Comparison of ENCODE assay signal across 8 mouse cellular contexts in genomic region chr11:79993356-79994270, GRCm38 (mm10). TPM values are rescaled to one million over a fixed set of nuclear protein-coding genes. Genes with fewer than 3 reads are reported as not detected.
DNase-seq lines count a peak whose midpoint lies in the region; ATAC-seq and TF ChIP-seq lines count a peak whose summit lies in the region.

No protein-coding gene starts in this region.

- peaks cover 8% of the 10 kb centered on the region for H3K36me3 ChIP-seq in heart, embryonic 12.5 days
- peaks cover 7% of the 10 kb centered on the region for H3K36me3 ChIP-seq in liver, adult 2 months (ENCODE audit: control insufficient read depth, insufficient read depth, low read length)
- 0 out of 2 replicates have a peak, but pooled peaks cover 5% of the 10 kb centered on the region for H3K36me3 ChIP-seq in neural tube, embryonic 14.5 days (ENCODE audit: control insufficient read depth, insufficient read depth, low read length)

- H3K9ac ChIP-seq in heart, embryonic 12.5 days, result peak overlapping the region; percentile 91
- H3K9ac ChIP-seq in liver, adult 2 months (ENCODE audit: low read depth, low read length), result peak overlapping the region; percentile 93
- peak overlapping the region; percentile 78 for H3K9ac ChIP-seq in neural tube, embryonic 14.5 days (replicated peaks; ENCODE audit: low read depth, low read length)

- peaks cover 8% of the 10 kb centered on the region; the same call in 1 of the 2 replicates for H3K79me2 ChIP-seq in liver, adult 2 months (ENCODE audit: control insufficient read depth, insufficient read depth, low read length)

- H3K4me3 ChIP-seq in heart, embryonic 12.5 days, result peak overlapping the region; percentile 83
- H3K4me3 ChIP-seq in liver, adult 2 months (ENCODE audit: insufficient read depth, low read depth, low read length), result peak overlapping the region; percentile 94
- peak overlapping the region; percentile 91 for H3K4me3 ChIP-seq in neural tube, embryonic 14.5 days (ENCODE audit: low read depth, low read length)

- under 1% methylated on average over 74 of the region's 74 CpGs for WGBS in heart, embryonic 12.5 days
- WGBS in liver, adult 2 months, result 1% methylated on average over 70 of the region's 74 CpGs
- under 1% methylated on average over 48 of the region's 74 CpGs for WGBS in neural tube, embryonic 14.5 days

- H3K4me1 ChIP-seq in heart, embryonic 12.5 days (replicated peaks), result 0 out of 2 replicates have a peak, but pooled peaks cover 2% of the 10 kb centered on the region
- H3K4me1 ChIP-seq in liver, adult 2 months (ENCODE audit: control insufficient read depth, insufficient read depth, low read length), result no peaks in the 10 kb centered on the region; the same call in 1 of the 2 replicates
- 0 out of 2 replicates have a peak, but pooled peaks cover 3% of the 10 kb centered on the region for H3K4me1 ChIP-seq in neural tube, embryonic 14.5 days (ENCODE audit: control insufficient read depth, insufficient read depth, low read length)

- no peak for TF ChIP-seq CTCF in liver, adult 2 months (IDR thresholded peaks at IDR 0.05; ENCODE audit: low read depth, low read length)

- peak overlapping the region; percentile 100 for H3K27ac ChIP-seq in heart, embryonic 12.5 days (ENCODE audit: poor library complexity, severe bottlenecking)
- no peak overlapping the region for H3K27ac ChIP-seq in liver, adult 2 months (replicated peaks; ENCODE audit: insufficient read depth, low read depth, low read length)
- peak overlapping the region; percentile 95 for H3K27ac ChIP-seq in neural tube, embryonic 14.5 days (ENCODE audit: low read depth, low read length)

- H3K27me3 ChIP-seq in heart, embryonic 12.5 days (replicated peaks), result no peaks in the 10 kb centered on the region
- H3K27me3 ChIP-seq in liver, adult 2 months (ENCODE audit: control insufficient read depth, insufficient read depth, low read length), result no peaks in the 10 kb centered on the region
- H3K27me3 ChIP-seq in neural tube, embryonic 14.5 days (ENCODE audit: control insufficient read depth, insufficient read depth, low read length), result no peaks in the 10 kb centered on the region

- ATAC-seq in frontal cortex, adult (ENCODE audit: low TSS enrichment), result peak; percentile 21; the same call in 1 of the 2 replicates
- ATAC-seq in heart, embryonic 12.5 days (ENCODE audit: insufficient number of reproducible peaks, low FRiP score), result peak; percentile 7; the same call in 1 of the 2 replicates
- peak; percentile 38 for ATAC-seq in neural tube, embryonic 14.5 days (ENCODE audit: low read depth)

- TF ChIP-seq POLR2A in liver, adult 2 months (IDR thresholded peaks at IDR 0.05; ENCODE audit: extremely low read depth, insufficient read depth, low read length), result no peak

- no peak for DNase-seq in frontal cortex, adult 2 months (ENCODE audit: extremely low spot score in 1 of 2, low spot score in 1 of 2)
- peak; percentile 5 for DNase-seq in urinary bladder, postnatal 25 days (ENCODE audit: low spot score)
- DNase-seq in urinary bladder, adult 2 months (ENCODE audit: low spot score), result no peak
- DNase-seq in liver, adult 2 months (ENCODE audit: extremely low read depth, low read depth, low spot score), result peak; percentile 28
- DNase-seq in spleen, adult 18-20 months, result no peak

- H3K9me3 ChIP-seq in heart, embryonic 12.5 days (replicated peaks), result no peaks in the 10 kb centered on the region
- no peaks in the 10 kb centered on the region for H3K9me3 ChIP-seq in neural tube, embryonic 14.5 days (ENCODE audit: control insufficient read depth, low read length)

- peak overlapping the region; percentile 64 for H3K4me2 ChIP-seq in heart, embryonic 12.5 days
- peak overlapping the region; percentile 83 for H3K4me2 ChIP-seq in neural tube, embryonic 14.5 days (ENCODE audit: low read depth, low read length)

RNA-seq across cellular contexts. Expression of gene Suz12, which starts 0.7 kb away (rescaled TPM):
- 20.9 and 23.2 TPM in 2 replicates for polyA plus RNA-seq in frontal cortex, adult 2 months (2012; rRNA removed)
- polyA plus RNA-seq in urinary bladder, adult 2 months (2012; rRNA removed), result 18.9 and 19.6 TPM in 2 replicates
- 22.7 and 25.4 TPM in 2 replicates for polyA plus RNA-seq in heart, embryonic 12.5 days (2016; fragmentation: Nextera tagmentation; extraction: Ambion mirVana)
- 14.5 and 17.1 TPM in 2 replicates for total RNA-seq in liver, adult 2 months (2014; rRNA removed)
- polyA plus RNA-seq in liver, adult 2 months (2012; rRNA removed), result 2.5 and 2.7 TPM in 2 replicates
- 18.9 and 19.0 TPM in 2 replicates for polyA plus RNA-seq in neural tube, embryonic 14.5 days (2014; fragmentation: Nextera tagmentation; extraction: Ambion mirVana)

RNA-seq across cellular contexts. Expression of gene Utp6, which starts 31.4 kb away (rescaled TPM):
- polyA plus RNA-seq in frontal cortex, adult 2 months (2012; rRNA removed), result 24.7 and 27.8 TPM in 2 replicates
- 21.3 and 28.1 TPM in 2 replicates for polyA plus RNA-seq in urinary bladder, adult 2 months (2012; rRNA removed)
- polyA plus RNA-seq in heart, embryonic 12.5 days (2016; fragmentation: Nextera tagmentation; extraction: Ambion mirVana), result 39.1 and 40.2 TPM in 2 replicates
- 21.5 and 26.6 TPM in 2 replicates for total RNA-seq in liver, adult 2 months (2014; rRNA removed)
- 4.2 and 5.2 TPM in 2 replicates for polyA plus RNA-seq in liver, adult 2 months (2012; rRNA removed)
- polyA plus RNA-seq in neural tube, embryonic 14.5 days (2014; fragmentation: Nextera tagmentation; extraction: Ambion mirVana), result 42.8 and 55.6 TPM in 2 replicates

Comparison
In these comparisons a context has a peak if more than half of its experiments do, and no peak if none do; other contexts are left out.
1. DNase-seq: peak in urinary bladder, postnatal 25 days (single experiment) and liver, adult 2 months (single experiment); none in frontal cortex, adult 2 months (0 of 2), urinary bladder, adult 2 months (single experiment) and spleen, adult 18-20 months (0 of 2).
2. Peak in every context shown above with its lines, with median percentiles within 50 percentile points of each other: ATAC-seq, H3K4me3 ChIP-seq and H3K9ac ChIP-seq.